Comparison of ENCODE assay signal across 23 mouse cellular contexts in the genomic region with DNA sequence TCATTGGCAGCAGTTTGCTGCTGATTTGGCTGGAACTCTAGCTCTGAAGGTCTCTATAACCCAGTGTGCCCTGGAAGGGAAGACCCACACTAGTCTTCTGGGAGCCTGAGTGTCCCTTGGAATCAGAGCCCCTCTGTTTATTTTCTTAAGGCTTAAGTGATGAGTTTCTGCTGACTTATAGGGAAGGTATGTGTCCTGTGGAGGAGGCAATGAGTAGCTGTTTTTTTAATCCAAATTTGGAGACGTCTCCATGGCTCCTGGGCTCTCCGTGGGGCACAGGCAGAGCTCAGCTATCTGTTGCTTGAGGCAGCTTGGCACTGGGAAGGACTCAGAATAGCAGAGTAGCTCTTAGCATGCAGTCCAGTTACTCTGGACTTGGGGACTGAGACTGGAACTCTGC.
DNase-seq lines count a peak whose midpoint lies in the region; ATAC-seq and TF ChIP-seq lines count a peak whose summit lies in the region.
"Had no signal": no experiment of that assay in that cellular context is flagged by ENCODE, and none has a peak within 500 bp of the region (broad histone marks: within the 10 kb centered on the region; RNA-seq: fewer than 3 reads in every experiment).

No protein-coding gene starts in this region.

- H3K9me3 ChIP-seq in kidney, embryonic 16.5 days (ENCODE audit: low read length), result no peaks in the 10 kb centered on the region
- H3K9me3 ChIP-seq: hindbrain, embryonic 12.5 days; hindbrain, embryonic 15.5 days had no signal

- H3K9ac ChIP-seq in kidney, embryonic 16.5 days (replicated peaks; ENCODE audit: low read length), result no peak overlapping the region
- H3K9ac ChIP-seq: forebrain, postnatal 0 days; hindbrain, embryonic 12.5 days; hindbrain, embryonic 15.5 days had no signal

- H3K27ac ChIP-seq in kidney, embryonic 16.5 days (ENCODE audit: low read length), result no peak overlapping the region
- peak overlapping the region; percentile 85 for H3K27ac ChIP-seq in embryonic fibroblast, embryonic 13.5 days (ENCODE audit: insufficient read depth, low read length)
- H3K27ac ChIP-seq: gastrocnemius, adult 2 months; hindbrain, embryonic 12.5 days; hindbrain, embryonic 15.5 days had no signal

- H3K4me2 ChIP-seq in kidney, embryonic 16.5 days (replicated peaks; ENCODE audit: low read depth, low read length), result no peak overlapping the region
- H3K4me2 ChIP-seq: heart, embryonic 11.5 days; hindbrain, embryonic 12.5 days; hindbrain, embryonic 15.5 days had no signal

- ATAC-seq in kidney, embryonic 16.5 days (ENCODE audit: low FRiP score, low TSS enrichment), result 0 out of 2 replicates have a peak, but pooled peaks have one; percentile 19
- ATAC-seq: forebrain, embryonic 14.5 days; forebrain, postnatal 0 days; intestine, postnatal 0 days had no signal

- WGBS in kidney, embryonic 16.5 days, result 12% methylated on average over 2 of the region's 2 CpGs

- TF ChIP-seq CTCF in embryonic fibroblast, embryonic 13.5 days (IDR thresholded peaks at IDR 0.05; ENCODE audit: borderline replicate concordance, insufficient read depth, low read length), result no peak

- H3K36me3 ChIP-seq in kidney, embryonic 16.5 days (ENCODE audit: insufficient read depth, low read length), result no peaks in the 10 kb centered on the region
- H3K36me3 ChIP-seq: G1E; hindbrain, embryonic 12.5 days; hindbrain, embryonic 15.5 days had no signal

- no peak for TF ChIP-seq POLR2A in embryonic fibroblast, embryonic 13.5 days (IDR thresholded peaks at IDR 0.05; ENCODE audit: low read depth, low read length)

- H3K27me3 ChIP-seq in kidney, embryonic 16.5 days (ENCODE audit: insufficient read depth, low read length), result no peaks in the 10 kb centered on the region
- H3K27me3 ChIP-seq: CH12.LX; hindbrain, embryonic 12.5 days; hindbrain, embryonic 15.5 days had no signal

- H3K4me1 ChIP-seq in kidney, embryonic 16.5 days (ENCODE audit: insufficient read depth, low read length), result no peaks in the 10 kb centered on the region
- H3K4me1 ChIP-seq in embryonic fibroblast, embryonic 13.5 days (ENCODE audit: control insufficient read depth, insufficient read depth, low read length), result peaks cover 21% of the 10 kb centered on the region
- H3K4me1 ChIP-seq: hindbrain, embryonic 12.5 days; hindbrain, embryonic 15.5 days had no signal

- H3K4me3 ChIP-seq in kidney, embryonic 16.5 days (ENCODE audit: low read length), result no peak overlapping the region
- no peak overlapping the region for H3K4me3 ChIP-seq in embryonic fibroblast, embryonic 13.5 days (ENCODE audit: insufficient read depth, low read length)
- H3K4me3 ChIP-seq: gastrocnemius, adult 2 months; hindbrain, embryonic 12.5 days; hindbrain, embryonic 15.5 days had no signal

- DNase-seq in kidney, postnatal 14 days, result no peak
- peak; percentile 24 for DNase-seq in Muller cell, postnatal 12 days (ENCODE audit: inconsistent ontology term)
- no peak for DNase-seq in embryo, embryonic 10 days (ENCODE audit: low spot score)
- no peak for DNase-seq in layer of hippocampus, adult 9-10 months (ENCODE audit: low spot score)
- no peak for DNase-seq in left cerebral cortex, adult 9 months (ENCODE audit: low spot score in 2 of 2)
- DNase-seq: adrenal gland, postnatal 10 days; adrenal gland, postnatal 36 days; cerebellum, adult 11 months; cerebellum, adult 2 months; cerebellum, adult 9-11 months; cerebellum, postnatal 36 days; forebrain, postnatal 0 days; gastrocnemius, adult 2 months; gastrocnemius, postnatal 25 days had no signal
